Mouse (Mus musculus) common myeloid progenitor, adult 5-6 weeks (primary cell): ENCODE measurements around the gene Zp1. TPM values are rescaled to one million over a fixed set of nuclear protein-coding genes. Genes with fewer than 3 reads are reported as not detected.

Source experiments
- ATAC-seq: replicated peaks from 2 replicates; pipeline ENCODE4 v1.8.0; 2016; ENCODE audit warnings: low read depth, mild to moderate bottlenecking, moderate TSS enrichment, inconsistent platforms; ENCODE audit not compliant: poor library complexity, severe bottlenecking
- total RNA-seq: library from RNA; stranded (forward); fragments of 200-1000, 187-1606 nt; gene quantifications from 2 replicates; pipeline ENCODE4 v1.2.3, GENCODE M21; 2017

The Zp1 gene
- total RNA-seq, 1 experiment from 2014 or later: not detected

- peak; percentile 85 for ATAC-seq
These were observed 38.8 kb downstream of the Zp1 start, which contains the start of gene Tmem109 for GRCm38 (mm10) chr19:10881426-10882154. Tmem109 (minus strand) TSS chr19:10882001.

- ATAC-seq: 0 out of 2 replicates have a peak, but pooled peaks have one; percentile 1
These were observed 39.4 kb downstream of the Zp1 start for GRCm38 (mm10) chr19:10880975-10881425.

DNA sequence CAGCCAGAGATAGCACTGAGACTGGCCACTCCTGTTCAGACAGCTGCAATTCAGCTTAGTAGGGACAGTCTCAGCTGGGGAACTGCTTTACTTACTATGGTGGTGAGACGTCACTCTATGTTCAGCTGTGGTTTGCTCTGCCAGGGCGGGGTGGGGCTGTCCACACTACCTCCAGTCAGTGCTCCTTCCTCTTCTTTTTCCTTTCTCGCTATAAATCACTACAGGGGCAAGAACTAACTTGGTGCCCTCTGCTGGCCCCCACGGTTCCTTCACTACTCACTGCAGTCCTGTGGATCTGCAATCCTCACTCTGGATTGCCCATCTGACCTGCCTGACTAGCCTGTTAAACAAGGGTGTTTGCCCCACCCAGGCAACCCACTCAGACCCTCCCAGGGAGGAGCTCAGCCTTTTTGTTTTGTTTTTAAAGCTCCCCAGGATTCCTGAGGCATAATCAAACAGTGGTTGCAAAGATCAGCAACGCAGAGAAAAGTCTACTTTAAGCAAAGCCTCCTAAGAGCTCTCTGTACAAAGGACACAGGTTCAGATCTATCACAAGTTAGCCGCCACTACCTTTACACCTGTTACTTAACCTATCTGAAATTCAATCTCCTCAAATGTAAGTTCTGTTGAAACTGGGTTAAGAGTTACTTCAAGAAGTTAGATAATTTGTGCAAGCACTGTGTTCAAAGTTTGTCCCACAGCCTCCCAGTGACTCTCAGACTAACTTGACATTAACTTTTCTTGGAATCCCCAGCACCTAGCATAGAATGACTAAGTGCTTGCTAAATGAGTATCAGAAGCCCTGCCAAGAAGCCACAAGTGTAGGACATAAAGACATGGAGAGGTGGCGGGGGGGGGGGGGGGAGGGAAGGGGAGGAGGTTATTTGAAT, 40.1 kb downstream of the Zp1 start:
- ATAC-seq: peak; percentile 90

DNA sequence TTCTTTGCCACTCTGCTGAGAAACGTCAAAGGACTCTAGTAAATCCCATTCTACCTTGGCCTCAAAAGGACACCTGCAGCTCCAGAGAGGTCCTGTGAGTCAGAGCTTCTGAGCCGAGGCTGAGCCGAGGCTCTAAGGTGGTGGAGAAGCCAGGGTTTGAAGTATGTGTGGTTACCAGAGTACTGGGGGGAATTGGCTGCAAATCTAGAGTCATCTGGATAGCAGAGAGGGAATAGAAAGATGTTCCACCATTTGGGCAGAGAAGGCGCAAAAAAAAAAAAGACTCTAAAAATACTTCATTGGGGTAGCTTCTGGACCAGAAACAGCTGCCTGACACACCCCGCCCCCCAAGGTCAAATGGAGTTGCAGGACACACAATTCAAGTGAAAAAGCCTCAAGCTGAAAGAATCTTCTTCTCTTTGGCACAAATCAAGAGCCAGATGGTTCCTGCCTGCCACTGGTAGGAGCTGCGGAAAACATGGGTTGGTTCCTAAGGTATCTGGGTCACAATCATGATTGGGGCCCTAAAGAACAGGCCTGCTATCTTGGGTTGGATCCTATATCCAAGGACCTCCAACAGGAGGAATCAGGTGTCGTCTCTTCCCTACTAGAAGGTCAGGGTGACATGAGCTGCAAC, 42.1 kb downstream of the Zp1 start:
- no peak for ATAC-seq

DNA sequence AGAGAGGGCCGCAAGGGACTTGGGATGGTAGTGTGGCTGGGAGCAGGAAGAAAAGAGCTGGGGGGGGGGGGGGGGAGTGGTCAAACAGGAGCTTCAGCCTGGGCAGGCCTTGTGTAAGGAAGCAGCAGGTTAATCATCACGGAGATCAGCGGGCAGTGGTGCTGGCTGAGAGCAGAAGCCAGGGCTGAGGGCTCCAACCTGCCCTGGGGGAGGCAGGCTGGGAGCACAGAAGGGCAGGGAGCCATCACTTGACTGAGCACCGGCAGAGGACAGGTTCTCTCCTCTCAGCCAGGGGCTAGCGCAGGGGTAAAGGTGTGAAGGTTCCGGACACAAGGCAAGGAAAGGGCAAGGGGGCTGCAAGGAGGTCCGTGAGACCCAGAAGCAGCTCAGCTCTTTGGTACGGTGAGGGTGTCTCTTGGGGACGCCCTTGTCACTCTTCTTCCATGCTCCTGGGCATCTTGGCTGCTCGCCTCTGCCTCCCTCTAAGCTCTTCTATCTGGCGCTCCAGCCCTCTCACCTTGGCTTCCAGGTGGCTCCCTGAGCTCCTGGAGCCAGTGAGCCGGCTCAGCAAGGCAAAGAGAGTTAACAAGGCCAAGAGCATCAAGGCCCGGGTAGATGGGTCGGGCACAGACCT, 49.0 kb downstream of the Zp1 start:
- ATAC-seq: no peak

- no peak for ATAC-seq
These were observed 49.8 kb downstream of the Zp1 start for GRCm38 (mm10) chr19:10870676-10871075.

- ATAC-seq: no peak
These were observed 50.4 kb downstream of the Zp1 start, which contains the start of gene Tmem132a for GRCm38 (mm10) chr19:10869886-10870527. Tmem132a (minus strand) TSS chr19:10869940.

DNA sequence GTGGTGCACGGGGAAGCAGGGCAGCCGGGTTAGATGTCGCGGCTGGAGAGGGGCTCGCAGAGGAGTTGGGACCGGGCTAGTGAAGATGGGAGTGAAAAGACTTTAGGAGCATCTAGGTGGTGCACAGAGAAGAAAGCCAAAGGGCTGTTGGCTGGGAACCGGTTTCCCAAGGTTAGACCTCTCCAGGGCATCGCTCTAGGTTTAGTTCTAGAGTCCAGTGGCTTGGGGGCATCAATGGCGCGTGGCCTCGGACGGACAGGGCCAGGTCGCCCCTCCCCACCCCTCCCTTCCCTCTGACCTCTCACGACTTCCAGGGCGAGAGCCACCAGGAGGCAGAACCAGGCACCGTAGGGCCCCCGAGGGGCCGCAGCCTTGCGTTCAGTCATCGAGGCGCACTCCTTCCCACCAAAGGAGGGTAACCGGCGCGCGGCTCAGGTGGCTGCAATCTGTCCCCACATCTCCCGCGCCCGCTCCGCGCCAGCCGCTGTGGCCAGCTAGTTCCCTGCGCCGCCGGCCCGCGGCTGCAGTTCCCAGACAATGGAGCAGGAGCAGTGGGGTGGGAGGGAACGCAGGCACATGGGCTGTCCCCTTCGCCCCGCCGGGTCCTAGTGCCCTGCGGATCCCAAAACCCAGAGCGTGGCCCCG, 51.1 kb downstream of the Zp1 start:
- ATAC-seq: peak; percentile 65

DNA sequence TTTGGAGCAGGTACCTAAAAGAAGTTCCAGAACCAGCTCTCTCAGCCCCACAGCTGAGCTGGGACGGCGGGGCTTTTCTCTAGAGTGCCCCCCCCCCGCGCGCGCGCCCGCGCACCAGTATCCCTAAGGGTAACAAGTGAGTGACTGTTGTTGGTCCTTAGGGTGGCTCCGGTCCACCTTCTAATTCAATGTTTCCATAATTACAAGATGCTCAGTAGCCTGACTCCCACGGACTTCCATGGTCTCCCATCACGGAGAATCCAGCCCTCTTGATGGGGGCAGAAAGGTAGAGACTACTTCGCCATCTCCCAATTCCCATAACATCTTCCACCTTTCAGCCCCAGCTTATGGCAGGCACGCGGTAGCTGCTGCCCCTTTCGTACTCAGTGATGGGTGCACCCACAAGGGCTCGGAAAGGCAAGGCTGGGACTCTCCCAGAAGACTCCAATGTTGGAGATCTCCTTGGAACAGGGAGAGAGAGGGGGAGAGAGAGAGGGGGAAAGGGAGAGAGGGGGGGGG, 51.8 kb downstream of the Zp1 start:
- ATAC-seq: no peak

- no peak for ATAC-seq
These were observed 52.3 kb downstream of the Zp1 start for GRCm38 (mm10) chr19:10867946-10868622.

DNA sequence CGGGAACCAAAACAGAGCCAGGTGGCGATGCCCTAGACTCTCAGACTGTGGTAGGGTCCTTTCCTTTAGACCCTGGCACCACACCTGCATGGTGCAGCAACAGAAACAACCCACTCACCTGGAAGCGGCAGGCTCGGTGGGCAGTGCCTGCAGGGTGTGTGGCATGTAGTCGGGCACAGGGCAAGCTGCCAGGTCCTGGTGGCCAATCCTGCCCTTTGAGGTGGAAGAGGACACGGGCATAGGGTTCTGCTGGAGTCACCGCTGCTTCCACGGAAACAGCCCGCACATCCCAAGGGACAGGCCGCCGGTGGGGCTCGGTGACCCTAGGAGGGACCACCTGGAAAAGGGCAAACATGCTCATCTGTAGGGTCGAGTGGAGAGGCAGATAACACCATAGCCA, 54.1 kb downstream of the Zp1 start:
- no peak for ATAC-seq

Other genes starting within 250 kb of the Zp1 start
- not detected in 2 replicates for gene Pga5, start 242.6 kb downstream of the Zp1 start, total RNA-seq
- 6.5 and 11.5 TPM in 2 replicates for gene Vps37c, start 231.9 kb downstream of the Zp1 start, total RNA-seq
- gene Cd5, start 181.6 kb downstream of the Zp1 start, total RNA-seq: 0.53 TPM in 1 of 2 replicates, not detected in the other
- 0.46 and 0.87 TPM in 2 replicates for gene Cd6, start 90.6 kb downstream of the Zp1 start, total RNA-seq
- 0.39 TPM in 1 of 2 replicates, not detected in the other for gene Slc15a3, start 80.9 kb downstream of the Zp1 start, total RNA-seq
- 0.19 and 0.46 TPM in 2 replicates for gene Tmem132a, start 50.7 kb downstream of the Zp1 start, total RNA-seq
- 16.2 and 24.7 TPM in 2 replicates for gene Tmem109, start 38.6 kb downstream of the Zp1 start, total RNA-seq
- 121 and 140 TPM in 2 replicates for gene Prpf19, start 25.4 kb downstream of the Zp1 start, total RNA-seq
- gene Ptgdr2, start 16.5 kb upstream of the Zp1 start, total RNA-seq: 0.23 TPM in 1 of 2 replicates, not detected in the other
- 13.9 and 21.4 TPM in 2 replicates for gene Ccdc86, start 28.6 kb upstream of the Zp1 start, total RNA-seq
- gene Ms4a10, start 54.0 kb upstream of the Zp1 start, total RNA-seq: not detected in 2 replicates
- not detected in 2 replicates for gene Ms4a15, start 72.6 kb upstream of the Zp1 start, total RNA-seq
- not detected in 2 replicates for gene Ms4a18, start 97.4 kb upstream of the Zp1 start, total RNA-seq
- gene Ms4a8a, start 160.5 kb upstream of the Zp1 start, total RNA-seq: not detected in 2 replicates
- gene 1700017D01Rik, start 210.2 kb upstream of the Zp1 start, total RNA-seq: not detected in 2 replicates
- not detected in 2 replicates for gene 1700025F22Rik, start 244.7 kb upstream of the Zp1 start, total RNA-seq